16 mouse cellular contexts compared by ENCODE assay signal in genomic region chr19:32425856-32426255, GRCm38 (mm10).
"Had no signal": no experiment of that assay in that cellular context is flagged by ENCODE, and none has a peak within 500 bp of the region (broad histone marks: within the 10 kb centered on the region; RNA-seq: fewer than 3 reads in every experiment).

No protein-coding gene starts in this region.

- H3K27me3 ChIP-seq: lung, embryonic 15.5 days; midbrain, embryonic 13.5 days; midbrain, embryonic 15.5 days; neural tube, embryonic 12.5 days; stomach, embryonic 15.5 days had no signal

- H3K4me1 ChIP-seq: lung, embryonic 15.5 days; megakaryocyte, embryonic 14.5 days; midbrain, embryonic 13.5 days; midbrain, embryonic 15.5 days; neural tube, embryonic 12.5 days; stomach, embryonic 15.5 days had no signal

- H3K9ac ChIP-seq: lung, embryonic 15.5 days; midbrain, embryonic 13.5 days; midbrain, embryonic 15.5 days; neural tube, embryonic 12.5 days; stomach, embryonic 15.5 days had no signal

- H3K4me3 ChIP-seq: lung, embryonic 15.5 days; megakaryocyte, embryonic 14.5 days; midbrain, embryonic 13.5 days; midbrain, embryonic 15.5 days; neural tube, embryonic 12.5 days; stomach, embryonic 15.5 days had no signal

- ATAC-seq: lung, postnatal 0 days; midbrain, embryonic 13.5 days; midbrain, embryonic 15.5 days had no signal

- H3K9me3 ChIP-seq: lung, embryonic 15.5 days; megakaryocyte, embryonic 14.5 days; midbrain, embryonic 13.5 days; midbrain, embryonic 15.5 days; neural tube, embryonic 12.5 days; stomach, embryonic 15.5 days had no signal

- H3K36me3 ChIP-seq: lung, embryonic 15.5 days; midbrain, embryonic 13.5 days; midbrain, embryonic 15.5 days; neural tube, embryonic 12.5 days; stomach, embryonic 15.5 days had no signal

- DNase-seq: lung, adult 2 months; lung, postnatal 14 days; lung, postnatal 36 days; right cerebral cortex, postnatal 14 days; thymus, adult 18-20 months; thymus, postnatal 14 days; thymus, postnatal 36 days had no signal

- H3K27ac ChIP-seq: lung, embryonic 15.5 days; macrophage; midbrain, embryonic 13.5 days; midbrain, embryonic 15.5 days; neural tube, embryonic 12.5 days; stomach, embryonic 15.5 days had no signal

- H3K4me2 ChIP-seq: lung, embryonic 15.5 days; midbrain, embryonic 11.5 days; midbrain, embryonic 13.5 days; midbrain, embryonic 15.5 days; neural tube, embryonic 12.5 days; stomach, embryonic 15.5 days had no signal
